Mouse (Mus musculus): ENCODE results near the gene Chadl.

Chadl gene

DNA sequence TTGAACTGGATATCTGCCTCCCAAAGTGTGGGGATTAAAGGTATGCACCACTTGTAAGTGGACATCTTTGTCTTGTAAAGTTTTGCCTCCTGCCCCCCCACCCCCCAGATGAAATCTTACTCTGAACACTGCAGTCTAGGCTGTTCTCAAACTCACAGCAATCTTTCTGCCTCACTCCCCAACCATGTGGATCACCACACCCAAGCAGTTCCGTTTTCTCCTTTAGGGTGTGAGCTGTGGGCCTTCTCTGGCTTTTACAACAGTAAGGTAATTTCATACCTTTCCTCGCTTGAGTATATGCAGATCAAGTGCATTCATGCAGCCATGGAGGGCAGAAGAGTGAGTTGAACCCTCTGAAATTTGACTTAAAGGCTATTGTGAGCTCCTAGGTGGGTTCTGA lies 3.1 kb upstream of the Chadl start:
- DNase-seq = no peak

GRCm38 (mm10) chr15:81698532-81698931 lies 1.4 kb upstream of the Chadl start:
- DNase-seq = no peak

- peak; percentile 39 for DNase-seq
Observed at GRCm38 (mm10) chr15:81697847-81698246, 760 bp upstream of the Chadl start.

DNA sequence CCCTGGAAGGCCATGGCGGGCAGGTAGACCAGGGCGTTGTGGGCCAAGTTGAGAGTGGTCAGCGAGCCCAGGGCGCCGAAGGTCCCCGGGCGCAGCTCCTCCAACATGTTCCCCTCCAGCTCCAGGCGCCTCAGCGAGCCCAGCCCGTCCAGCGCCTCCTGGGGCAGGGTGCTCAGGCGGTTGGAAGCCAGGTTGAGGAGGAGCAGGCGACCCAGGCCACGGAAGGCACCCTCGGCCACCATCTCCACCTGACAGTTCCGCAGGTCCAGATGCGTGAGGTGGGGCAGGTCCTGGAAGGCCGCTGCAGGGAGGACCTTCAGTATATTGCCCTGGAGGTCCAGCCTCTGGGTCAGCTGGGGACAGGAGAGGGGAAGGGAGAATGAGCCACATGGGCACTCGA lies 2.2 kb downstream of the Chadl start:
- no peak for DNase-seq

DNA sequence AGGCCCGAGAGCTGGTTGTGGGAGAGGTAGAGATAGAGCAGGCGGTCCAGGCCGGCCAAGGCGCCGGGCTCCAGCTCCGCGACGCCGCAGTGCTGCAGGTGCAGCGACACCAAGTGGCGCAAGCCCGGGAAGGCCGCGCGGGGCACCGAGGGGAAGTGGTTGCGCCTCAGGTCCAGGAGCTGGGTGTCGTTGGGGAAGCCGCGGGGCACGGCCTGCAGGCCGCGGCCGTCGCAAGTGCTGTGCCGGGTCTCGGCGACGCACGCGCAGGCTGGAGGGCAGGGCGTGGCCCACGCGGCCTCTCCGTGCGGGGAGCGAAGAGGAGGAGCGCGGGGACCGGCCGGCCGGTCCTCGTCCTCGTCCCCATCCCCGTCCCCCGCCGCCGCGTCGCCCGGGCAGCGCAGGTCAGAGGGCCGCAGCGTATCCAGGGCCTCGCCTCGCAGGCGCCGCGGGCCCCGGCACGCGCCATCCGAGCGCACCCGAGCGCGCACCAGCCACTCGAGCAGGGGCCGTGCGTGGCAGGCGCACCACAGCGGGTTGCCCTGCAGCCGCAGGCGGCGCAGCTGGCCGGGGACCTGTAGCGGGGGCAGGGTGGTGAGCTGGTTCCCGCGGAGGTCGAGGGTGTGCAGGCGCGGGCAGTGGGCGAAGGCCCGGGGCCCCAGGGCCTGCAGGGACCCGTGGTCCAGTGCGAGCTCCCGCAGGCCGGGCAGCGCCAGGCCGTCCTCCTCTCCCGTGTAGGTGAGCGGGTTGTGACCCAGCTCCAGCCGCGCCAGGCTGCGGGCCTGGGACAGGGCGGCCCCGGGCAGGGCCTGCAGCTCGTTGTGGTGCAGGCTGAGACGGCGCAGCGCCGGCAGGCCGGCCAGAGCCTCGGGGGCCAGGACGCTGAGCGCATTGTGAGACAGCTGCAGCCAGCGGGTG lies 2.9 kb downstream of the Chadl start:
- peak; percentile 89 for DNase-seq

- no peak for DNase-seq
Observed at GRCm38 (mm10) chr15:81693366-81693966, 3.6 kb downstream of the Chadl start.

DNA sequence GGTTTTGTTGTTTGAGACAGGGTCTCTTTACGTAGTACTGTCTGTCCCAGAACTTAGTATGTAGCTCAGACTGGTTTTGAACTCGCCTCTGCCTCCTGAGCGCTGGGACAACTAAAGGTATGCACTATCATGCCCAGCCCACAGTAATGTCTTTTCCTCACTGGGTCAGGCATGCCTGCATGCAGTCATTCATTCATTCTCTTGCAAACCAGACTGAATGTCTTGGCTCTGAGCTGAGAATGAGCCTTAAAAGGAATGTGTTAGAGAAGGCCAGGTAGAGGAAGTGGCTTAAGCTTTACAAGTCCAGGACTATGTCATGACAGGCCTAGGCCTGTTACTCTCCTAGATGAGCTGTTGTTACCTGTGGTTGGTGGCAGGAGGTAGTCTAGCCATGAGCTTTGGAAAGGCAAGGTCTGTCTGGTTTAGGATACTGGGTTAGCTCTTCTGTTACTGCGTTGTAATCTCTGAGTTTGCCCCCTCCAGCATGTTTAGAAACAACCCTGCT lies 16.7 kb downstream of the Chadl start:
- DNase-seq = no peak

DNA sequence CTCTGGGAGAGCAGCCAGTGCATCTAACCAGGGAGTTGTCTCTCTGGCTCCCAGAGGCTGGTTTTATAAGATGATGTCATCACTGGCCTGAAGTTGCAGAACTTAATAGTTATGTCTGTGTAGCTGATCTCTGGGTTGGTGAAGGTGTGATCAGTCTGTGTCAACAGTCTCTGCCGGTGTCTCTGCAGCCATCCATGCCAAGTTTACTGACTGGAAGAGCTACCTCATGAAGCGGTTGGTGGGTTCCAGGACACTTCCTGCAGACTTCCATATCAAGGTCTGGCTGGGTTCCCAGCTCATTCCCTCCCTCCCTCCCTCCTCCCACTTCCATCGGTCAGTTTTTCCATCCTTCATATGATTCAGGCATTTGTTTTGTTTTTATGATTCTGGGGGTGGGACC lies 20.4 kb downstream of the Chadl start:
- no peak for DNase-seq

DNA sequence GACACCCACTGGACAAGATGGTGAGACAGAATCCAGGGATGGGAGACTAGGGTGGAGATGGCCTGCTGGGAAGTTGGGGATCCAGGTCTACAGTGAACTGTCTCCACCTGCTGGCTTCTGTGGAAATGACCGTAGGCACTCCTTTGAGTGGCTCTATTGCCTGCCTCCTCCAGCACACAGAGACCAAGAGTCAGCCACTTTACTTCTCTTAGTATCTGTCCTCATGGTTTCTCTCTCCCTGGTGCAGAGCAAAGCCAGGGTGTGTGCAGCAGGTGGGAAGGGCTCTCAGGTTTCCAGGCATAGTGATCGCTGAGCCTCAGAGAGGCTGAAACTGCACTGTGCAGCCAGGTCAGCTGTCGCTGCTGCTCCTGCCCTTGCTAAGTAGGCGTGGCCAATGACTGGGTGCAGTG lies 26.9 kb downstream of the Chadl start:
- DNase-seq = peak; percentile 60

DNA sequence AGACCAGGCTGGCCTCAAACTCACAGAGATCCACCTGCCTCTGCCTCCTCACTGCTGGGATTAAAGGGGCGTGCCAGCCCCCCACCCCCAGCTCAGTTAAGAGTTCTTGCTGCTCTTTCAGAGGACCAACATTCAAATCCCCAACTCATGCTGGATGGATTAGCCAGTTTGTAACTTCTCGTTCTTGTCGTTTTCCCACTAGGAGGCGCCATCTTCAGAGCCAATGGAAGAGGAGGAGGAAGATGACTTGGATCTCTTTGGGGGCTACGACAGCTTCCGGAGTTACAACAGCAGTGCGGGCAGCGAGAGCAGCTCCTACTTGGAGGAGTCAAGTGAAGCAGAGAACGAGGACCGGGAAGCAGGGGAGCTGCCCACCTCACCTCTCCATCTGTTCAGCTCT lies 30.1 kb downstream of the Chadl start:
- no peak for DNase-seq

- DNase-seq = peak; percentile 96
Observed at GRCm38 (mm10) chr15:81663697-81664561, 33.2 kb downstream of the Chadl start, which contains the start of gene L3mbtl2. Gene L3mbtl2 (plus strand): TSS chr15:81663889.

GRCm38 (mm10) chr15:81663281-81663680 lies 33.8 kb downstream of the Chadl start:
- DNase-seq = no peak

DNA sequence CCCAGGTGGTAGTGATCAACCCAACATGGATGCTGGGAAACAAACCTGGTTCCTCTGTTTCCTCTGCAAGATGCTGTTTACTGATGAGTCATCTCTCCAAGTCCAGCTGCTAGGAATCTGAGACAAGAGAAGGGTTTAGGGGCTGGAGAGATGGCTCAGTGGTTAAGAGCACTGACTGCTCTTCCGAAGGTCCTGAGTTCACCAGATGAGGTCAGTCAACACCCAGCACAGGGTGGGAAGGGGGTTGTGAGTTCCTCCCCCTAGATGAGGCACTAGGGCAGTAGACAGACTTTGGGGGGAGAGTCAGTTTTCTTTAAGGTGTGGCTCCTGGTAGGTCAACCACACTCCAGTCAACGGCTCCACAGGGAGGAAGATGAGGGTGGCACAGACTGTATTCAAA lies 35.4 kb downstream of the Chadl start:
- no peak for DNase-seq

- DNase-seq = no peak
Observed at GRCm38 (mm10) chr15:81650636-81651035, 46.5 kb downstream of the Chadl start.

- no peak for DNase-seq
Observed at GRCm38 (mm10) chr15:81649516-81650455, 47.3 kb downstream of the Chadl start.

All from lung, postnatal 10 days (tissue).